Mouse (Mus musculus) limb, embryonic 13.5 days (tissue): ENCODE results near the gene Srpk1. TPM values are rescaled to one million over a fixed set of nuclear protein-coding genes. Genes with fewer than 3 reads are reported as not detected.
A peak's percentile ranks its signal among the peaks of the same experiment; 100 is the strongest.

ENCODE experiments used
- ATAC-seq: fragments of 200-750 bp; cut with Nextera tagmentation; 2 replicates; pipeline ENCODE4 v1.8.0; 2017; ENCODE audit warnings: low read depth, moderate number of reproducible peaks, moderate TSS enrichment; ENCODE audit not compliant: low FRiP score
- H3K27ac ChIP-seq: fragments of 300-500 bp; sonication (generic); 2 replicates; pipeline ENCODE4 v1.5.1; 2015; ENCODE audit warnings: inconsistent platforms, mild to moderate bottlenecking, moderate library complexity
- H3K27me3 ChIP-seq: fragments of 300-500 bp; sonication (generic); 2 replicates; pipeline ENCODE4 v1.6.1; 2015; ENCODE audit warnings: mild to moderate bottlenecking, inconsistent platforms
- H3K36me3 ChIP-seq: fragments of 300-500 bp; sonication (generic); 2 replicates; pipeline ENCODE4 v1.6.1; 2015; ENCODE audit warnings: inconsistent platforms, mild to moderate bottlenecking, moderate library complexity
- H3K4me1 ChIP-seq: fragments of 300-500 bp; sonication (generic); 2 replicates; pipeline ENCODE4 v1.6.1; 2015; ENCODE audit warnings: inconsistent platforms
- H3K4me2 ChIP-seq: fragments of 300-500 bp; sonication (generic); replicated peaks from 2 replicates; pipeline ENCODE4 v1.6.1; 2015; ENCODE audit warnings: inconsistent platforms, mild to moderate bottlenecking, moderate library complexity
- H3K4me3 ChIP-seq: fragments of 300-500 bp; sonication (generic); 2 replicates; pipeline ENCODE4 v1.5.1; 2015; ENCODE audit warnings: moderate library complexity, mild to moderate bottlenecking, inconsistent platforms
- H3K9ac ChIP-seq: fragments of 300-500 bp; sonication (generic); 2 replicates; pipeline ENCODE4 v1.6.1; 2015; ENCODE audit warnings: mild to moderate bottlenecking, inconsistent platforms
- H3K9me3 ChIP-seq: fragments of 300-500 bp; sonication (generic); 2 replicates; pipeline ENCODE4 v1.6.1; 2016; ENCODE audit warnings: inconsistent platforms
- WGBS: fragments of 180-500 bp; shearing (Covaris S2); methylation state at CpG from one replicate; pipeline ENCODE4 v1.1.7; 2015; 5-methylcytosine and 5-hydroxymethylcytosine counted together
- polyA plus RNA-seq: library from polyadenylated mRNA; unstranded; fragments of >200 nt; fragmentation: Nextera tagmentation; extraction: Ambion mirVana; gene quantifications from 2 replicates; pipeline ENCODE4 v1.2.1, GENCODE M21; 2015

The Srpk1 gene
- polyA plus RNA-seq, 1 experiment from 2014 or later, result 97.9 TPM

- Histone ChIP-seq H3K4me2 (no peak overlapping the region), H3K9ac (no peak overlapping the region), H3K36me3 (peaks cover 95% of the 10 kb centered on the region), H3K4me1 (no peaks in the 10 kb centered on the region), H3K4me3 (no peak overlapping the region), H3K27ac (no peak overlapping the region), H3K27me3 (no peaks in the 10 kb centered on the region), H3K9me3 (no peaks in the 10 kb centered on the region)
- WGBS, result 79% methylated on average over 9 of the region's 9 CpGs
- no peak for ATAC-seq
Observed at GRCm38 (mm10) chr17:28601557-28602250, 20.8 kb downstream of the Srpk1 start.

GRCm38 (mm10) chr17:28600780-28601179 lies 21.7 kb downstream of the Srpk1 start:
- H3K9me3 ChIP-seq, result no peaks in the 10 kb centered on the region
- no peak overlapping the region for H3K4me2 ChIP-seq
- H3K36me3 ChIP-seq, result peaks cover 95% of the 10 kb centered on the region
- H3K9ac ChIP-seq, result no peak overlapping the region
- H3K27me3 ChIP-seq, result no peaks in the 10 kb centered on the region
- WGBS, result 84% methylated on average over 5 of the region's 5 CpGs
- ATAC-seq, result no peak
- H3K27ac ChIP-seq, result no peak overlapping the region
- H3K4me1 ChIP-seq, result no peaks in the 10 kb centered on the region
- H3K4me3 ChIP-seq, result no peak overlapping the region

DNA sequence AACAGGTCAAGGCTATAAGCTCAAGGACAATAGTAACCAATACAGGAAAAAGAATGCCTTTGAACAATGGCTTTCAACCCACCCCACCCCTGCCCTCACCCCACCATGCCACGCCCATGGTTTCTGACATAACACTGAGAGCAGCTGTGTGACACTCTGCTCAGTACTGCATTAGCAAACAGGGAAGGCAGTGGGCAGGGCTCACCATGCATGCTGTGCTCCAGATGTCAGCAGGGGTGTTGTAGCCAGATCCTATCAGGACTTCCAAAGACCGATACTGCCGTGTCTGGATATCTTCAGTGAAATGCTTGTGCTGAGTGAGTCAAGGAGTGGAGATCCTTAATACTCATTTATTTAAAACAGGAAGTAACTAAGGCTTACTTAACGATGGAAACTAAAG lies 28.5 kb downstream of the Srpk1 start:
- H3K4me3 ChIP-seq, result no peak overlapping the region
- no peak overlapping the region for H3K4me2 ChIP-seq
- no peak; the same call in 1 of the 2 replicates for ATAC-seq
- H3K4me1 ChIP-seq, result no peaks in the 10 kb centered on the region
- H3K9me3 ChIP-seq, result no peaks in the 10 kb centered on the region
- no peak overlapping the region for H3K27ac ChIP-seq
- H3K27me3 ChIP-seq, result no peaks in the 10 kb centered on the region
- H3K36me3 ChIP-seq, result peaks cover 92% of the 10 kb centered on the region
- H3K9ac ChIP-seq, result no peak overlapping the region
- WGBS, result 53% methylated on average over 4 of the region's 4 CpGs

- no peak overlapping the region for H3K4me3 ChIP-seq
- H3K36me3 ChIP-seq, result peaks cover 93% of the 10 kb centered on the region
- no peak overlapping the region for H3K27ac ChIP-seq
- H3K27me3 ChIP-seq, result no peaks in the 10 kb centered on the region
- H3K4me1 ChIP-seq, result no peaks in the 10 kb centered on the region
- no peaks in the 10 kb centered on the region for H3K9me3 ChIP-seq
- H3K4me2 ChIP-seq, result no peak overlapping the region
- H3K9ac ChIP-seq, result no peak overlapping the region
- no peak for ATAC-seq
- WGBS, result 24% methylated on average over 4 of the region's 4 CpGs
Observed at GRCm38 (mm10) chr17:28592998-28593397, 29.5 kb downstream of the Srpk1 start.

DNA sequence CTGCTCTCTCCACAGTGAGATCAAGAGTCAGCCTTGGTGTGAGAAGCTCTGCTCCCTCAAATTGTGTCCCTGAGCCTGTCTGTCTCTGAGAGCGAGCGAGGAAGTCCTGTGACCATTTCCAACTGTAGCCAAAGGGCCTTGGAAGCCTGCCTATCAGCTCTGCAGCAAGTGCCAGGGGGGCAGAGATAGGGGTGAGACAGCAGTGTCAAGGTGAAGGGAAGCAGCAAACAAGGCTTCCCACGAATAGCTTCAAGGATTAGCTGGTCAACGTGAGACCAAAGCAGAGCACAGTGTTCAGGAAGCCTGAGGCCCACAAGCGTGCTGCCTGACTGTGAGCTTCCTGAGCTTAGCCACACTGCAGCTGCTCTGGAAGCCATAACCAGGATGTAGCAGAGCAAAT lies 31.0 kb downstream of the Srpk1 start:
- Histone ChIP-seq H3K36me3 (peaks cover 92% of the 10 kb centered on the region), H3K9me3 (no peaks in the 10 kb centered on the region), H3K4me1 (no peaks in the 10 kb centered on the region), H3K27ac (no peak overlapping the region), H3K27me3 (no peaks in the 10 kb centered on the region), H3K9ac (no peak overlapping the region), H3K4me3 (no peak overlapping the region), H3K4me2 (no peak overlapping the region)
- no peak for ATAC-seq
- 93% methylated on average over 5 of the region's 5 CpGs for WGBS

GRCm38 (mm10) chr17:28590596-28590995 lies 31.9 kb downstream of the Srpk1 start:
- Histone ChIP-seq H3K4me3 (no peak overlapping the region), H3K36me3 (peaks cover 84% of the 10 kb centered on the region), H3K27me3 (no peaks in the 10 kb centered on the region), H3K4me1 (no peaks in the 10 kb centered on the region), H3K9ac (no peak overlapping the region), H3K9me3 (no peaks in the 10 kb centered on the region), H3K27ac (no peak overlapping the region), H3K4me2 (no peak overlapping the region)
- ATAC-seq, result no peak
- 84% methylated on average over 3 of the region's 3 CpGs for WGBS

DNA sequence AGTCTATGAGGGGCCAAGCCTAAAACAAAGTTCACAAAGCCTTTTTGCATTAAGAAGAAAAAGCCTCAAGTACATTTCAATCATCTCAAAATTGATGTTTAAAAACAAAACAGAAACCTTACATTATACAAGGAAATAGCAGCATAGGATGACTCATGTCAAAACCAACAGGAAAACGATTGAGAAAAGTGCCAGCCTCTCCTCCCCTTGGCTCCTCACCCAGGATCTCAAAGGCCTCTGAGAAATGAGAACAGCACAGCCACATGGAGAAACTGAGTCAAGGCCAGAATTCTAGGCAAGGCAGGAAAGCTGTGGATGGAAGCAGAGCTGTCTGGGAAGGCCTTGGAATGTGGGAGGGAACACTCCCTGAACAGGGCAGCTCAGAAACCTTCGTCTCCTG lies 33.9 kb downstream of the Srpk1 start:
- WGBS, result 80% methylated on average over 2 of the region's 2 CpGs
- no peak overlapping the region for H3K27ac ChIP-seq
- no peak overlapping the region for H3K9ac ChIP-seq
- H3K4me2 ChIP-seq, result no peak overlapping the region
- no peaks in the 10 kb centered on the region for H3K9me3 ChIP-seq
- no peaks in the 10 kb centered on the region for H3K27me3 ChIP-seq
- H3K4me3 ChIP-seq, result no peak overlapping the region
- no peaks in the 10 kb centered on the region for H3K4me1 ChIP-seq
- ATAC-seq, result no peak
- peaks cover 68% of the 10 kb centered on the region for H3K36me3 ChIP-seq

DNA sequence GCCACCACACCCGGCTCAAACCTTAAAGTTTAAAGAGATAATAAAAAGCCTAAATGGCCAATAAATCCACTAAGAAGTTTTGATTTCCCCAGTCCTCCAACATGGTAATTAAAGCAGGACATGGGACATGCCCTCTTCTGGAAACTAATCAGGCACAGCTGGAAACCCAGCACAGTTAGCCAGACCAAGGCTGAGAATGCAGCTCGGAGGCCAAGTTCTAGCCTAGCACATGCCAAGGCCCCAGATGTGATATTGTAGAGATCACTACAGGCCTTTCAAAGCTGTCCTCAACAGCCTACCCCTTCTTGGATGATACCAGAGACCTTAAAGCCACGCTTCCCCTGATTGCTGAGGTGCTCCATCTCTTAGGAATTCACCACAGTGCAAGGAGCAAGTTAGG lies 36.0 kb downstream of the Srpk1 start:
- peaks cover 47% of the 10 kb centered on the region for H3K36me3 ChIP-seq
- H3K4me1 ChIP-seq, result no peaks in the 10 kb centered on the region
- no peak overlapping the region for H3K27ac ChIP-seq
- no peak overlapping the region for H3K9ac ChIP-seq
- 45% methylated on average over 3 of the region's 3 CpGs for WGBS
- H3K4me2 ChIP-seq, result no peak overlapping the region
- no peaks in the 10 kb centered on the region for H3K27me3 ChIP-seq
- no peak overlapping the region for H3K4me3 ChIP-seq
- no peaks in the 10 kb centered on the region for H3K9me3 ChIP-seq
- no peak for ATAC-seq

- H3K27ac ChIP-seq, result no peak overlapping the region
- no peaks in the 10 kb centered on the region for H3K4me1 ChIP-seq
- WGBS, result 57% methylated on average over 2 of the region's 2 CpGs
- H3K4me2 ChIP-seq, result no peak overlapping the region
- H3K27me3 ChIP-seq, result no peaks in the 10 kb centered on the region
- H3K9me3 ChIP-seq, result no peaks in the 10 kb centered on the region
- H3K4me3 ChIP-seq, result no peak overlapping the region
- H3K36me3 ChIP-seq, result no peaks in the 10 kb centered on the region
- no peak for ATAC-seq
- H3K9ac ChIP-seq, result no peak overlapping the region
Observed at GRCm38 (mm10) chr17:28581056-28581455, 41.5 kb downstream of the Srpk1 start.

GRCm38 (mm10) chr17:28580396-28580795 lies 42.1 kb downstream of the Srpk1 start:
- ATAC-seq, result no peak; the same call in 1 of the 2 replicates
- 3% methylated on average over 9 of the region's 9 CpGs for WGBS

DNA sequence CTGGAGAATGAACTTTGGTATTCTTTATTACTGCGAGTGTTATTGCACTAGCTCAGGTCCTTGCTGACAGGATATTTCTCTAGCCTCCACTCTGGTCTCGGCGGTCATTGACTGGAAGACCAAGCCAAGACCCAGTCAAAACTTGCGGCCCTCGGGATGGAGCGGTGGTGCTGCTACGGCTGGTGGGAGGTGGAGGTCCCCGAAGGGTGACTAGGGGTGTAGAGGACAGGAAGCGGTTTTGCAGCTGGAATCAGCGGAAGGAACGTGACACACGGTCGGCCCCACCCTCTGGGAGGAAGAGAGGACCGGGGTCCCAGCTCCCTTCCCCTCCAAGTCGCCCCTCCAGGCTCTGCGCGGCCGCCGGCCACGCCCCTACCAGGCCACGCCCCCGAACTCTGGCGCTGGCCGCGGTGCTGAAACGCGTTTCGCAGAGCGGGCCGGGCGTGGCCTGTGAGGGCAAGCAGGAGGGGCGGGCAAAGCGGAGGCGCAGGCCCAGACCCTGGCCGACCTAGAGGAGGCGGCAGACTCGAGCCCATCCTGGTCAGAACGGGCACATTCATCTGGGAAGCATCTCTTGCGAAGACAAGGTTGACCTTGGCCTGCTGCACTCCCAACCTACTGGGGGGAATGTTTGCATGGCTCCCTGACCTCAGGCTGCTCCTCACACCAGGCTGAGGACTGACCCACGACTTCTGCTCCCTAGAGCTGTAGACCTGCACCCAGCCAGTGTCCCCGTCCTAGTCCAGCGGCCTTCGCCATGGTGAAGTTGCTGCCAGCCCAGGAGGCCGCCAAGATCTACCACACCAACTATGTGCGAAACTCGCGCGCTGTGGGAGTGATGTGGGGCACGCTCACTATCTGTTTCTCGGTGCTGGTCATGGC lies 47.0 kb downstream of the Srpk1 start, which contains the start of gene Lhfpl5:
Gene Lhfpl5, plus strand, starts transcription at position 398 of the 882 bp plus-strand sequence.
- no peak within 1 kb of the TSS for H3K27ac ChIP-seq
- ATAC-seq, result peak; percentile 83; the same call in 1 of the 2 replicates
- no peaks in the 10 kb centered on the region for H3K36me3 ChIP-seq
- peaks cover 6% of the 10 kb centered on the region for H3K27me3 ChIP-seq
- H3K4me2 ChIP-seq, result peak within 1 kb of the TSS; percentile 58
- WGBS, result 15% methylated on average over 50 of the region's 50 CpGs
- H3K9ac ChIP-seq, result no peak within 1 kb of the TSS
- H3K9me3 ChIP-seq, result no peaks in the 10 kb centered on the region
- H3K4me3 ChIP-seq, result peak within 1 kb of the TSS; percentile 27
- H3K4me1 ChIP-seq, result peaks cover 8% of the 10 kb centered on the region

More at GRCm38 (mm10) chr17:28580396-28580795, 42.1 kb downstream of the Srpk1 start:
- no peak overlapping the region for H3K4me3 ChIP-seq
- no peak overlapping the region for H3K4me2 ChIP-seq
- no peak overlapping the region for H3K27ac ChIP-seq
- H3K27me3 ChIP-seq, result peaks cover 3% of the 10 kb centered on the region; the same call in 1 of the 2 replicates
- H3K9me3 ChIP-seq, result no peaks in the 10 kb centered on the region
- H3K36me3 ChIP-seq, result no peaks in the 10 kb centered on the region
- no peak overlapping the region for H3K9ac ChIP-seq
- peaks cover 5% of the 10 kb centered on the region for H3K4me1 ChIP-seq

DNA sequence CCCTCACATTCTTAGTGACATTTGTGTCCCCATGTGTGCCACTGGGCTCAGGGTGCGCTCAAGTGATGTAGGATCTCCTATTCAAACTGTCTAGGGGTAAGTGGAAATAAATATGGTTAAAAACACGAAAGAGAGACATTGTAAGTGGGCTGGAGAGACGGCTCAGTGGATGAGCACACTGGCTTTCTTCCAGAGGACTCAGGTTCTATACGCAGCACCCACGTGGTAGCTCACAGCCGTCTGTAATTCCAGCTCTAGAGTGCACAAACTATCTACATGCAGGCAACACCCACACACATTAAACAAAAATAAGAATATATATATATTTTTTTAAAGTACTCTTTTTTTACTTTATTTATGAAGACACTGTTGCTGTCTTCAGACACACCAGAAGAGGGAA lies 49.6 kb downstream of the Srpk1 start:
- 82% methylated on average over 6 of the region's 6 CpGs for WGBS
- Histone ChIP-seq H3K4me2 (no peak overlapping the region), H3K4me3 (no peak overlapping the region), H3K27ac (no peak overlapping the region), H3K9me3 (no peaks in the 10 kb centered on the region), H3K27me3 (peaks cover 6% of the 10 kb centered on the region), H3K36me3 (no peaks in the 10 kb centered on the region), H3K4me1 (peaks cover 8% of the 10 kb centered on the region), H3K9ac (no peak overlapping the region)
- no peak for ATAC-seq
